Comparison of ENCODE assay signal across 8 mouse cellular contexts in genomic region chr2:162943148-162943846, GRCm38 (mm10). TPM values are rescaled to one million over a fixed set of nuclear protein-coding genes. Genes with fewer than 3 reads are reported as not detected.
DNase-seq lines count a peak whose midpoint lies in the region; ATAC-seq and TF ChIP-seq lines count a peak whose summit lies in the region.

Gene L3mbtl1, plus strand, starts transcription at chr2:162943472.

- 0 out of 2 replicates have a peak within 1 kb of the TSS, but pooled peaks have one; percentile 12 for H3K9ac ChIP-seq in lung, postnatal 0 days (replicated peaks; ENCODE audit: low read depth)

- H3K4me2 ChIP-seq in lung, postnatal 0 days (replicated peaks; ENCODE audit: low read depth, low read length) = peak within 1 kb of the TSS; percentile 92

- no peak for DNase-seq in spleen, adult 2 months (ENCODE audit: low read depth in 1 of 2, low spot score in 2 of 2)
- DNase-seq in spleen, adult 12 weeks (ENCODE audit: low spot score) = no peak
- peak; percentile 55 for DNase-seq in cerebellum, adult 9-11 months
- peak; percentile 39 to 49 for DNase-seq in frontal cortex, postnatal 25 days (ENCODE audit: low spot score in 2 of 2)
- peak; percentile 15 to 46 for DNase-seq in kidney, postnatal 25 days
- peak; percentile 23 for DNase-seq in lung, postnatal 0 days (ENCODE audit: low spot score)
- DNase-seq in right cerebral cortex, postnatal 36 days (ENCODE audit: low spot score in 2 of 2) = peak; percentile 45 to 48
- DNase-seq in ovary, postnatal 14 days (ENCODE audit: low spot score) = no peak

- TF ChIP-seq EP300 in lung, postnatal 0 days (IDR thresholded peaks at IDR 0.05) = no peak

- H3K4me1 ChIP-seq in spleen, adult 2 months (ENCODE audit: control insufficient read depth, insufficient read depth, insufficient read length) = no peaks in the 10 kb centered on the region; the same call in 1 of the 2 replicates
- H3K4me1 ChIP-seq in lung, postnatal 0 days (ENCODE audit: insufficient read depth, low read depth, low read length) = no peaks in the 10 kb centered on the region

- TF ChIP-seq CTCF in spleen, adult 2 months (IDR thresholded peaks at IDR 0.05; ENCODE audit: extremely low read depth, insufficient read depth, insufficient read length, insufficient replicate concordance) = no peak
- no peak for TF ChIP-seq CTCF in lung, postnatal 0 days (IDR thresholded peaks at IDR 0.05)

- H3K27me3 ChIP-seq in spleen, adult 2 months (ENCODE audit: control insufficient read depth, insufficient read depth, low read length) = peaks cover 3% of the 10 kb centered on the region; the same call in 1 of the 2 replicates
- H3K27me3 ChIP-seq in lung, postnatal 0 days (replicated peaks; ENCODE audit: insufficient read depth, low read length) = 0 out of 2 replicates have a peak, but pooled peaks cover 5% of the 10 kb centered on the region

- H3K36me3 ChIP-seq in spleen, adult 2 months (ENCODE audit: control insufficient read depth, insufficient read depth, low read length) = peaks cover 10% of the 10 kb centered on the region; the same call in 1 of the 2 replicates
- no peaks in the 10 kb centered on the region for H3K36me3 ChIP-seq in lung, postnatal 0 days (ENCODE audit: insufficient read depth, low read length)

- peak within 1 kb of the TSS; percentile 23; the same call in 1 of the 2 replicates for H3K4me3 ChIP-seq in spleen, adult 2 months (ENCODE audit: extremely low read depth, insufficient read depth, insufficient read length)
- H3K4me3 ChIP-seq in lung, postnatal 0 days (ENCODE audit: low read depth, low read length) = peak within 1 kb of the TSS; percentile 43

- ATAC-seq in lung, postnatal 0 days = no peak

- no peak within 1 kb of the TSS for H3K27ac ChIP-seq in spleen, adult 2 months (ENCODE audit: insufficient read depth, low read length)
- no peak within 1 kb of the TSS for H3K27ac ChIP-seq in lung, postnatal 0 days (ENCODE audit: low read length)

- 2% methylated on average over 39 of the region's 40 CpGs for WGBS in spleen, adult 2 months
- WGBS in lung, postnatal 0 days = 6% methylated on average over 39 of the region's 40 CpGs

- H3K9me3 ChIP-seq in lung, postnatal 0 days (ENCODE audit: low read length) = no peaks in the 10 kb centered on the region

- no peak for TF ChIP-seq POLR2A in spleen, adult 2 months (IDR thresholded peaks at IDR 0.05; ENCODE audit: low read depth, low read length)

RNA-seq across cellular contexts. Expression of gene L3mbtl1, which starts in this region (rescaled TPM):
- 0.05 and 0.19 TPM in 2 replicates for polyA plus RNA-seq in spleen, adult 2 months (2012; rRNA removed)
- polyA plus RNA-seq in lung, postnatal 0 days (2015; fragmentation: Nextera tagmentation; extraction: Ambion mirVana) = not detected in 2 replicates

Comparison
In these comparisons a context has a peak if more than half of its experiments do, and no peak if none do; other contexts are left out.
1. Peak in DNase-seq, H3K4me3 ChIP-seq, H3K9ac ChIP-seq and H3K4me2 ChIP-seq in lung, postnatal 0 days; RNA of the gene not detected or under 1 TPM.
2. DNase-seq: peak in cerebellum, adult 9-11 months (single experiment), frontal cortex, postnatal 25 days (2 of 2), kidney, postnatal 25 days (2 of 2) and right cerebral cortex, postnatal 36 days (2 of 2); none in spleen, adult 2 months (0 of 2), spleen, adult 12 weeks (single experiment) and ovary, postnatal 14 days (single experiment).